In the genomic region with DNA sequence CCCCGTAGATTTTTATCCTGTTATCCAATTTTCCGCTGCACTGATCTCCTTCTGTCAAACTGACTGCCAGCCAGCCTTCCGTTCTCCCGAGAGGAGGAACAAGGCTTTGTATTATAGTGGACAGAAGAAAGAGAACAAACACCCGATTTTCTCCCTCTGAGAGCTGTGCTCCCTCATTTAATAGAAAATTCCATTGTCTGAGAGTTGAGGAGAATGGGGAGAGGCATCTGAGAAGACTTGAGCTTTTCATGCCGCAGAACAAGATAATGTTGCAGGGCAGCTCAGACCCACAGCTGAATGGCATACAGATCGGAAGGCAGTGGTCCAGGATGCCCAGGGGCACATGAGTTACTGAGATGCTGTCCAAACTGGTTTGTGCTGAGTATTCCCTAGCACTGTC, we compare ENCODE assay signal across 11 mouse cellular contexts.
DNase-seq lines count a peak whose midpoint lies in the region; ATAC-seq and TF ChIP-seq lines count a peak whose summit lies in the region.
"Had no signal": no experiment of that assay in that cellular context is flagged by ENCODE, and none has a peak within 500 bp of the region (broad histone marks: within the 10 kb centered on the region; RNA-seq: fewer than 3 reads in every experiment).

No protein-coding gene starts in this region.

- peak overlapping the region; percentile 40 for H3K9ac ChIP-seq in hindbrain, embryonic 14.5 days
- no peak overlapping the region for H3K9ac ChIP-seq in liver, embryonic 11.5 days (ENCODE audit: low read depth, low read length)
- H3K9ac ChIP-seq: intestine, embryonic 15.5 days; limb, embryonic 13.5 days had no signal

- H3K4me3 ChIP-seq in layer of hippocampus, adult 2 months, result peak overlapping the region; percentile 10; the same call in 1 of the 2 replicates
- H3K4me3 ChIP-seq in embryonic facial prominence, embryonic 10.5 days, result peak overlapping the region; percentile 38
- H3K4me3 ChIP-seq in hindbrain, embryonic 14.5 days (replicated peaks; ENCODE audit: low read length), result peak overlapping the region; percentile 8; the same call in 1 of the 2 replicates
- no peak overlapping the region for H3K4me3 ChIP-seq in liver, embryonic 11.5 days (ENCODE audit: low read depth, low read length)
- H3K4me3 ChIP-seq: intestine, embryonic 15.5 days; limb, embryonic 13.5 days had no signal

- H3K36me3 ChIP-seq in embryonic facial prominence, embryonic 10.5 days (replicated peaks), result no peaks in the 10 kb centered on the region
- no peaks in the 10 kb centered on the region for H3K36me3 ChIP-seq in hindbrain, embryonic 14.5 days (replicated peaks; ENCODE audit: control insufficient read depth, insufficient read depth)
- no peaks in the 10 kb centered on the region for H3K36me3 ChIP-seq in liver, embryonic 11.5 days (ENCODE audit: control insufficient read depth, insufficient read depth, low read length)
- H3K36me3 ChIP-seq: intestine, embryonic 15.5 days; limb, embryonic 13.5 days had no signal

- H3K4me1 ChIP-seq in embryonic facial prominence, embryonic 10.5 days, result peaks cover 5% of the 10 kb centered on the region
- H3K4me1 ChIP-seq in hindbrain, embryonic 14.5 days (replicated peaks; ENCODE audit: control insufficient read depth, insufficient read depth, low read length), result peaks cover 3% of the 10 kb centered on the region; the same call in 1 of the 2 replicates
- H3K4me1 ChIP-seq in liver, embryonic 11.5 days (replicated peaks; ENCODE audit: control insufficient read depth, insufficient read depth, low read length), result no peaks in the 10 kb centered on the region
- H3K4me1 ChIP-seq: intestine, embryonic 15.5 days had no signal

- H3K27ac ChIP-seq in layer of hippocampus, adult 2 months, result peak overlapping the region; percentile 46; the same call in 1 of the 2 replicates
- H3K27ac ChIP-seq in embryonic facial prominence, embryonic 10.5 days (replicated peaks), result peak overlapping the region; percentile 27; the same call in 1 of the 2 replicates
- peak overlapping the region; percentile 84 for H3K27ac ChIP-seq in hindbrain, embryonic 14.5 days
- H3K27ac ChIP-seq in liver, embryonic 11.5 days (ENCODE audit: low read depth, low read length), result no peak overlapping the region
- H3K27ac ChIP-seq: intestine, embryonic 15.5 days; limb, embryonic 13.5 days had no signal

- H3K4me2 ChIP-seq in hindbrain, embryonic 14.5 days (replicated peaks), result peak overlapping the region; percentile 46
- H3K4me2 ChIP-seq in liver, embryonic 11.5 days, result no peak overlapping the region
- H3K4me2 ChIP-seq: intestine, embryonic 15.5 days; limb, embryonic 13.5 days had no signal

- peak; percentile 91 for ATAC-seq in hindbrain, embryonic 14.5 days (ENCODE audit: low FRiP score)
- ATAC-seq in liver, embryonic 11.5 days (replicated peaks; ENCODE audit: low FRiP score), result no peak
- ATAC-seq: intestine, embryonic 15.5 days had no signal

- DNase-seq in layer of hippocampus, adult 2 months (ENCODE audit: low spot score in 2 of 2), result peak in 1 of 2 experiments; percentile 32
- DNase-seq in layer of hippocampus, postnatal 10 days (ENCODE audit: low spot score in 2 of 2), result no peak
- DNase-seq in embryonic facial prominence, embryonic 10.5 days (ENCODE audit: low spot score), result no peak
- DNase-seq in hindbrain, embryonic 14.5 days (ENCODE audit: low spot score), result peak; percentile 54
- peak; percentile 79 for DNase-seq in retina, embryonic 14.5 days (ENCODE audit: low spot score)
- DNase-seq in liver, embryonic 11.5 days (ENCODE audit: low spot score), result no peak
- no peak for DNase-seq in lung, adult 18-20 months
- no peak for DNase-seq in gastrocnemius, adult 8-10 months (ENCODE audit: low spot score in 2 of 2)
- DNase-seq: gastrocnemius, postnatal 36 days had no signal

- H3K9me3 ChIP-seq in embryonic facial prominence, embryonic 10.5 days, result no peaks in the 10 kb centered on the region
- no peaks in the 10 kb centered on the region for H3K9me3 ChIP-seq in hindbrain, embryonic 14.5 days (ENCODE audit: control insufficient read depth, low read length)
- no peaks in the 10 kb centered on the region for H3K9me3 ChIP-seq in liver, embryonic 11.5 days (ENCODE audit: control insufficient read depth, low read length)
- H3K9me3 ChIP-seq: intestine, embryonic 15.5 days; limb, embryonic 13.5 days had no signal

- no peak for TF ChIP-seq CTCF in layer of hippocampus, adult 2 months (conservative IDR thresholded peaks at IDR 0.05)

- H3K27me3 ChIP-seq in embryonic facial prominence, embryonic 10.5 days (replicated peaks; ENCODE audit: low read depth, poor library complexity, severe bottlenecking), result no peaks in the 10 kb centered on the region
- no peaks in the 10 kb centered on the region for H3K27me3 ChIP-seq in hindbrain, embryonic 14.5 days (ENCODE audit: control insufficient read depth, insufficient read depth, low read length)
- H3K27me3 ChIP-seq in liver, embryonic 11.5 days (replicated peaks; ENCODE audit: control insufficient read depth, insufficient read depth, low read length), result no peaks in the 10 kb centered on the region
- H3K27me3 ChIP-seq: intestine, embryonic 15.5 days; limb, embryonic 13.5 days had no signal

- WGBS in embryonic facial prominence, embryonic 10.5 days, result 18% methylated on average over 7 of the region's 7 CpGs
- 14% methylated on average over 7 of the region's 7 CpGs for WGBS in hindbrain, embryonic 14.5 days
- 77% methylated on average over 7 of the region's 7 CpGs for WGBS in liver, embryonic 11.5 days

Comparison
In these comparisons a context has a peak if more than half of its experiments do, and no peak if none do; other contexts are left out.
1. DNase-seq: peak in hindbrain, embryonic 14.5 days (single experiment) and retina, embryonic 14.5 days (single experiment); none in layer of hippocampus, postnatal 10 days (0 of 2), embryonic facial prominence, embryonic 10.5 days (single experiment), liver, embryonic 11.5 days (single experiment), lung, adult 18-20 months (0 of 2) and gastrocnemius, adult 8-10 months (0 of 2).